Mouse (Mus musculus) stomach, embryonic 14.5 days (tissue): ENCODE data around the gene Spata16. TPM values are rescaled to one million over a fixed set of nuclear protein-coding genes. Genes with fewer than 3 reads are reported as not detected.

Experiments
- ATAC-seq: fragments of 200-750 bp; cut with Nextera tagmentation; 2 replicates; pipeline ENCODE4 v1.8.0; 2017; ENCODE audit warnings: low read depth, moderate TSS enrichment; ENCODE audit not compliant: insufficient number of reproducible peaks, insufficient read depth, low FRiP score
- H3K27ac ChIP-seq: fragments of 300-500 bp; sonication (generic); 2 replicates; pipeline ENCODE4 v1.5.1; 2014; ENCODE audit warnings: mild to moderate bottlenecking, low read length, moderate library complexity, mixed read lengths
- H3K27me3 ChIP-seq: fragments of 300-500 bp; sonication (generic); 2 replicates; pipeline ENCODE4 v1.6.1; 2014; ENCODE audit warnings: low read length, control low read depth, mixed read lengths; ENCODE audit not compliant: control insufficient read depth, insufficient read depth
- H3K36me3 ChIP-seq: fragments of 300-500 bp; sonication (generic); 2 replicates; pipeline ENCODE4 v1.6.1; 2014; ENCODE audit warnings: mild to moderate bottlenecking, control low read depth, low read length, moderate library complexity, mixed read lengths; ENCODE audit not compliant: control insufficient read depth, insufficient read depth
- H3K4me1 ChIP-seq: fragments of 300-500 bp; sonication (generic); 2 replicates; pipeline ENCODE4 v1.6.1; 2014; ENCODE audit warnings: low read length, control low read depth, mixed read lengths; ENCODE audit not compliant: control insufficient read depth, insufficient read depth
- H3K4me2 ChIP-seq: fragments of 300-500 bp; sonication (generic); replicated peaks from 2 replicates; pipeline ENCODE4 v1.6.1; 2014; ENCODE audit warnings: low read depth, low read length, control low read depth
- H3K4me3 ChIP-seq: fragments of 300-500 bp; sonication (generic); 2 replicates; pipeline ENCODE4 v1.5.1; 2014; ENCODE audit warnings: low read depth, low read length, control low read depth
- H3K9ac ChIP-seq: fragments of 300-500 bp; sonication (generic); replicated peaks from 2 replicates; pipeline ENCODE4 v1.6.1; 2014; ENCODE audit warnings: low read depth, mild to moderate bottlenecking, control low read depth, low read length, moderate library complexity, mixed read lengths
- H3K9me3 ChIP-seq: fragments of 300-500 bp; sonication (generic); 2 replicates; pipeline ENCODE4 v1.6.1; 2016; ENCODE audit warnings: low read depth, low read length, control low read depth; ENCODE audit not compliant: control insufficient read depth
- WGBS: fragments of 180-500 bp; shearing (Covaris S2); extraction: QIAGEN DNeasy Blood & Tissue Kit; methylation state at CpG from one replicate; pipeline ENCODE4 v1.1.7; 2014; 5-methylcytosine and 5-hydroxymethylcytosine counted together
- microRNA-seq: library from miRNA; unstranded; fragments of <30 nt; microRNA quantifications from one replicate; pipeline ENCODE4, GENCODE M21; 2016
- polyA plus RNA-seq: library from polyadenylated mRNA; unstranded; fragments of >200 nt; fragmentation: Nextera tagmentation; extraction: Ambion mirVana; gene quantifications from 2 replicates; pipeline ENCODE4 v1.2.1, GENCODE M21; 2014

Gene Spata16
- polyA plus RNA-seq, 1 experiment from 2014 or later: not detected

DNA sequence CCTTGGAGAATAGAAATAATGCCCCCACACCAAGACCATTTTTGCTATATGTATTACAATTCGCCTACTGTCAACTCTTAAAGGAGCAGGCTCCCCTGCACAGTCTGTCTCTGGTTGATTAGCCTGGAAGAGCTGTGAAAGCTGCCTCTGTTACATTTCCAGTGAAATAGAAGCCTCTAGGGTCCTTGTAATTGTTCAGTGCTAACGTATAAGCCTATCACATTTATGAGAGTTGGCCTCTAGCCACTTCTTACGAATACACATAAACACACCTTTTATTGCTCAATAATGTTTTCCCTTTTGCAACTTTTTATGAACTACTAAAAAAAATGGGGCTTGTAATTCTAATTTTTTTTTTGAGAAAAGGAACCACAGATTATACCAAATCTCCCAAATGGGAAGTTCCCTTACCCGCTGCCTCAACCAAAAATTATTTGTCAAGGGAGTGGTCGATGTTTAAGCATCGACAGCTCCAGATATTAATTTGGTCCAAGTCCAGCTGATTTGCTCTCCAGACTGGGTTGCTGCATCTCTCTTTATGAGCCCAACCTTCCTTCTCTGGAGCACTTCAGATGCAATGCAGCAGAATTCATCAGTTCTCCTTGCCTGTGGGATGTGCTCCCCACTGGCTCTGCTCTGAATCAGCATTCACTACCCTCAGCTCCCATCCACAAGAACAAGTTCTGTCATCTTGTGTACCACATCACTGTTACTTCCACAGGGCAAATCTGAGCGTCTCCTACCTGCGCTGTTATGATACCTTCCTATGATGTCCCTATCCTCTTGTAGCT lies 392.8 kb downstream of the Spata16 start:
- Histone ChIP-seq H3K4me3 (no peak overlapping the region), H3K4me2 (no peak overlapping the region), H3K9me3 (no peaks in the 10 kb centered on the region), H3K4me1 (no peaks in the 10 kb centered on the region), H3K36me3 (no peaks in the 10 kb centered on the region), H3K9ac (no peak overlapping the region), H3K27ac (no peak overlapping the region), H3K27me3 (no peaks in the 10 kb centered on the region)
- WGBS: 86% methylated on average over 8 of the region's 8 CpGs
- ATAC-seq: no peak

Small RNA genes within 50 kb of the gene (microRNA-seq; reads per million reads assigned to microRNA genes)
- not detected for gene Gm25773
- gene Gm44464: not detected
